22 mouse cellular contexts compared by ENCODE assay signal in genomic region chr1:176029063-176029462, GRCm38 (mm10). TPM values are rescaled to one million over a fixed set of nuclear protein-coding genes. Genes with fewer than 3 reads are reported as not detected.
DNase-seq lines count a peak whose midpoint lies in the region; ATAC-seq and TF ChIP-seq lines count a peak whose summit lies in the region.
"Had no signal": no experiment of that assay in that cellular context is flagged by ENCODE, and none has a peak within 500 bp of the region (broad histone marks: within the 10 kb centered on the region; RNA-seq: fewer than 3 reads in every experiment).

No protein-coding gene starts in this region.

- no peaks in the 10 kb centered on the region for H3K9me3 ChIP-seq in intestine, postnatal 0 days (ENCODE audit: control insufficient read depth)
- H3K9me3 ChIP-seq: embryonic facial prominence, embryonic 10.5 days; embryonic facial prominence, embryonic 12.5 days; forebrain, embryonic 13.5 days; forebrain, embryonic 15.5 days had no signal

- no peak for TF ChIP-seq CTCF in layer of hippocampus, adult 2 months (conservative IDR thresholded peaks at IDR 0.05)
- TF ChIP-seq CTCF in intestine, postnatal 0 days (IDR thresholded peaks at IDR 0.05; ENCODE audit: low read depth), result no peak

- WGBS in intestine, postnatal 0 days, result 77% methylated on average over 1 of the region's 1 CpGs

- H3K4me3 ChIP-seq in layer of hippocampus, adult 2 months, result no peak overlapping the region
- no peak overlapping the region for H3K4me3 ChIP-seq in intestine, postnatal 0 days (ENCODE audit: low read depth, low read length)
- H3K4me3 ChIP-seq: embryonic facial prominence, embryonic 10.5 days; embryonic facial prominence, embryonic 12.5 days; forebrain, embryonic 13.5 days; forebrain, embryonic 15.5 days had no signal

- H3K27ac ChIP-seq in layer of hippocampus, adult 2 months, result no peak overlapping the region
- no peak overlapping the region for H3K27ac ChIP-seq in intestine, postnatal 0 days (ENCODE audit: low read depth, low read length)
- H3K27ac ChIP-seq: embryonic facial prominence, embryonic 10.5 days; embryonic facial prominence, embryonic 12.5 days; forebrain, embryonic 13.5 days; forebrain, embryonic 15.5 days had no signal

- H3K27me3 ChIP-seq in intestine, postnatal 0 days (replicated peaks; ENCODE audit: control insufficient read depth, insufficient read depth, low read length), result no peaks in the 10 kb centered on the region
- H3K27me3 ChIP-seq: embryonic facial prominence, embryonic 12.5 days; forebrain, embryonic 13.5 days; forebrain, embryonic 15.5 days had no signal

- DNase-seq in ES-CJ7 (ENCODE audit: low read depth, low spot score) (peak; percentile 91), R1 (ENCODE audit: low read depth, low spot score) (peak; percentile 93)
- DNase-seq in layer of hippocampus, adult 2 months (ENCODE audit: low spot score in 2 of 2), result no peak
- DNase-seq in layer of hippocampus, postnatal 36 days, result no peak
- DNase-seq: adrenal gland, adult 8-10 months; adrenal gland, postnatal 14 days; adrenal gland, postnatal 36 days; cerebellum, adult 11-12 months; cerebellum, adult 2 months; cerebellum, adult 9-10 months; cerebellum, postnatal 10 days; cerebellum, postnatal 25 days; forebrain, postnatal 0 days had no signal

- H3K4me2 ChIP-seq in intestine, postnatal 0 days (replicated peaks; ENCODE audit: low read depth), result no peak overlapping the region
- H3K4me2 ChIP-seq: embryonic facial prominence, embryonic 12.5 days; forebrain, embryonic 13.5 days; forebrain, embryonic 15.5 days had no signal

- H3K36me3 ChIP-seq in intestine, postnatal 0 days (ENCODE audit: control insufficient read depth, insufficient read depth), result no peaks in the 10 kb centered on the region
- H3K36me3 ChIP-seq: embryonic facial prominence, embryonic 10.5 days; embryonic facial prominence, embryonic 12.5 days; forebrain, embryonic 15.5 days; G1E had no signal

- H3K9ac ChIP-seq in intestine, postnatal 0 days (ENCODE audit: low read depth, low read length), result no peak overlapping the region
- H3K9ac ChIP-seq: embryonic facial prominence, embryonic 12.5 days; forebrain, embryonic 13.5 days; forebrain, embryonic 15.5 days; forebrain, postnatal 0 days had no signal

- no peaks in the 10 kb centered on the region for H3K4me1 ChIP-seq in intestine, postnatal 0 days (replicated peaks; ENCODE audit: control insufficient read depth, insufficient read depth, low read length)
- H3K4me1 ChIP-seq: embryonic facial prominence, embryonic 10.5 days; embryonic facial prominence, embryonic 12.5 days; forebrain, embryonic 13.5 days; forebrain, embryonic 15.5 days had no signal

- no peak for ATAC-seq in intestine, postnatal 0 days
- ATAC-seq: activated CD4-positive, CD25-positive, alpha-beta regulatory T cell, adult 4 months; forebrain, embryonic 13.5 days; forebrain, embryonic 15.5 days; forebrain, postnatal 0 days; Patski had no signal

RNA-seq across cellular contexts. Expression of gene Rbm8a2, which starts 50.1 kb away (rescaled TPM):
- not detected for total RNA-seq in layer of hippocampus, adult 2 months (2021)
- 0.29 and 0.34 TPM in 2 replicates for polyA plus RNA-seq in intestine, postnatal 0 days (2015; fragmentation: Nextera tagmentation; extraction: Ambion mirVana)
- total RNA-seq in layer of hippocampus, postnatal 36 days (2021), result not detected
- total RNA-seq: adrenal gland, adult 18-20 months; adrenal gland, postnatal 14 days; adrenal gland, postnatal 36 days had no signal

Comparison
In these comparisons a context has a peak if more than half of its experiments do, and no peak if none do; other contexts are left out.
1. DNase-seq: peak in ES-CJ7 (single experiment) and R1 (single experiment); none in layer of hippocampus, adult 2 months (0 of 2) and layer of hippocampus, postnatal 36 days (0 of 2).